10 mouse cellular contexts compared by ENCODE assay signal in genomic region chr7:99183751-99184150, GRCm38 (mm10). TPM values are rescaled to one million over a fixed set of nuclear protein-coding genes. Genes with fewer than 3 reads are reported as not detected.
DNase-seq lines count a peak whose midpoint lies in the region; ATAC-seq and TF ChIP-seq lines count a peak whose summit lies in the region.
"Had no signal": no experiment of that assay in that cellular context is flagged by ENCODE, and none has a peak within 500 bp of the region (broad histone marks: within the 10 kb centered on the region; RNA-seq: fewer than 3 reads in every experiment).

No protein-coding gene starts in this region.

- no peak overlapping the region for H3K9ac ChIP-seq in liver, adult 2 months (ENCODE audit: low read depth, low read length)
- no peak overlapping the region for H3K9ac ChIP-seq in midbrain, embryonic 14.5 days (replicated peaks; ENCODE audit: low read length)

- peak overlapping the region; percentile 96; the same call in 1 of the 2 replicates for H3K4me2 ChIP-seq in midbrain, embryonic 14.5 days (ENCODE audit: low read length)

- no peaks in the 10 kb centered on the region for H3K27me3 ChIP-seq in liver, adult 2 months (ENCODE audit: control insufficient read depth, insufficient read depth, low read length)
- peaks cover 15% of the 10 kb centered on the region; the same call in 1 of the 2 replicates for H3K27me3 ChIP-seq in midbrain, embryonic 14.5 days (ENCODE audit: control insufficient read depth, insufficient read depth, low read length)

- no peak for TF ChIP-seq POLR2A in liver, adult 2 months (IDR thresholded peaks at IDR 0.05; ENCODE audit: extremely low read depth, insufficient read depth, low read length)

- H3K27ac ChIP-seq in liver, adult 2 months (replicated peaks; ENCODE audit: insufficient read depth, low read depth, low read length): no peak overlapping the region
- peak overlapping the region; percentile 72 for H3K27ac ChIP-seq in brown adipose tissue, adult 24 weeks (replicated peaks; ENCODE audit: low read depth, low read length)
- no peak overlapping the region for H3K27ac ChIP-seq in midbrain, embryonic 14.5 days (replicated peaks; ENCODE audit: low read depth, low read length)

- no peaks in the 10 kb centered on the region for H3K36me3 ChIP-seq in liver, adult 2 months (ENCODE audit: control insufficient read depth, insufficient read depth, low read length)
- H3K36me3 ChIP-seq in midbrain, embryonic 14.5 days (ENCODE audit: control insufficient read depth, insufficient read depth, low read length): no peaks in the 10 kb centered on the region

- no peaks in the 10 kb centered on the region for H3K9me3 ChIP-seq in midbrain, embryonic 14.5 days (ENCODE audit: control insufficient read depth, low read length)

- peak; percentile 28 for DNase-seq in liver, adult 2 months (ENCODE audit: extremely low read depth, low read depth, low spot score)
- DNase-seq in liver: no peak
- DNase-seq in midbrain, embryonic 14.5 days: no peak
- no peak for DNase-seq in thymus, postnatal 4 days
- DNase-seq in right cerebral cortex, postnatal 36 days (ENCODE audit: low spot score in 2 of 2): no peak
- DNase-seq: adrenal gland, postnatal 10 days; heart, postnatal 4 days had no signal

- H3K4me3 ChIP-seq in liver, adult 2 months (ENCODE audit: insufficient read depth, low read depth, low read length): no peak overlapping the region
- peak overlapping the region; percentile 58 for H3K4me3 ChIP-seq in brown adipose tissue, adult 24 weeks (ENCODE audit: insufficient read depth, low read depth, low read length)
- H3K4me3 ChIP-seq in midbrain, embryonic 14.5 days (replicated peaks; ENCODE audit: low read depth, low read length): no peak overlapping the region

- peaks cover 29% of the 10 kb centered on the region; the same call in 1 of the 2 replicates for H3K79me2 ChIP-seq in liver, adult 2 months (ENCODE audit: control insufficient read depth, insufficient read depth, low read length)

- WGBS in liver, adult 2 months: 83% methylated on average over 6 of the region's 6 CpGs
- WGBS in midbrain, embryonic 14.5 days: 68% methylated on average over 6 of the region's 6 CpGs

- TF ChIP-seq CTCF in liver, adult 2 months (IDR thresholded peaks at IDR 0.05; ENCODE audit: low read depth, low read length): no peak

- H3K4me1 ChIP-seq in liver, adult 2 months (ENCODE audit: control insufficient read depth, insufficient read depth, low read length): peaks cover 7% of the 10 kb centered on the region
- peaks cover 11% of the 10 kb centered on the region for H3K4me1 ChIP-seq in brown adipose tissue, adult 24 weeks (ENCODE audit: control insufficient read depth, insufficient read depth, insufficient read length, low read length)
- H3K4me1 ChIP-seq in midbrain, embryonic 14.5 days (ENCODE audit: control insufficient read depth, insufficient read depth, low read length): peaks cover 6% of the 10 kb centered on the region; the same call in 1 of the 2 replicates

- ATAC-seq in hematopoietic stem cell, adult 5-6 weeks (replicated peaks in 1 of 2; ENCODE audit: insufficient read depth in 1 of 2, low FRiP score in 2 of 2, low TSS enrichment in 1 of 2, low read depth in 1 of 2, poor library complexity in 2 of 2, severe bottlenecking in 2 of 2): peak; percentile 39 to 43
- ATAC-seq in midbrain, embryonic 14.5 days (ENCODE audit: low FRiP score, low TSS enrichment): no peak

RNA-seq across cellular contexts. Expression of gene Dgat2, which starts 1.2 kb away (rescaled TPM):
- total RNA-seq in liver, adult 2 months (2014; rRNA removed): 464 and 499 TPM in 2 replicates
- polyA plus RNA-seq in liver, adult 2 months (2012; rRNA removed): 610 and 703 TPM in 2 replicates
- polyA plus RNA-seq in brown adipose tissue, adult 24 weeks (2012; ENCODE audit: insufficient read depth, insufficient read length, missing spikeins): 1,082 and 1,581 TPM in 2 replicates
- total RNA-seq in hematopoietic stem cell, adult 5-6 weeks (2017): 0.69 and 5.9 TPM in 2 replicates
- 15.1 and 16.6 TPM in 2 replicates for polyA plus RNA-seq in midbrain, embryonic 14.5 days (2014; fragmentation: Nextera tagmentation; extraction: Ambion mirVana)

RNA-seq across cellular contexts. Expression of gene Uvrag, which starts 42.8 kb away (rescaled TPM):
- 18.3 and 19.9 TPM in 2 replicates for total RNA-seq in liver, adult 2 months (2014; rRNA removed)
- 11.4 and 12.2 TPM in 2 replicates for polyA plus RNA-seq in liver, adult 2 months (2012; rRNA removed)
- polyA plus RNA-seq in brown adipose tissue, adult 24 weeks (2012; ENCODE audit: insufficient read depth, insufficient read length, missing spikeins): 11.5 and 12.4 TPM in 2 replicates
- total RNA-seq in hematopoietic stem cell, adult 5-6 weeks (2017): 34.4 and 39.3 TPM in 2 replicates
- 16.6 and 21.0 TPM in 2 replicates for polyA plus RNA-seq in midbrain, embryonic 14.5 days (2014; fragmentation: Nextera tagmentation; extraction: Ambion mirVana)

RNA-seq across cellular contexts. Expression of gene Mogat2, which starts 54.7 kb away (rescaled TPM):
- 0.20 and 0.74 TPM in 2 replicates for total RNA-seq in liver, adult 2 months (2014; rRNA removed)
- polyA plus RNA-seq in liver, adult 2 months (2012; rRNA removed): 0.22 and 0.34 TPM in 2 replicates
- 0.59 and 1.3 TPM in 2 replicates for polyA plus RNA-seq in brown adipose tissue, adult 24 weeks (2012; ENCODE audit: insufficient read depth, insufficient read length, missing spikeins)
- total RNA-seq in hematopoietic stem cell, adult 5-6 weeks (2017): 0.84 and 3.6 TPM in 2 replicates
- 1.4 and 2.1 TPM in 2 replicates for polyA plus RNA-seq in midbrain, embryonic 14.5 days (2014; fragmentation: Nextera tagmentation; extraction: Ambion mirVana)
- total RNA-seq: heart, postnatal 4 days; left cerebral cortex, postnatal 14 days had no signal

Comparison
In these comparisons a context has a peak if more than half of its experiments do, and no peak if none do; other contexts are left out.
1. RNA of gene Dgat2, which starts 1.2 kb away (polyA plus RNA-seq): 1,082 to 1,581 TPM in brown adipose tissue, adult 24 weeks and 610 to 703 TPM in liver, adult 2 months; 15.1 to 16.6 TPM in midbrain, embryonic 14.5 days; every median in the first group is over 10 times any median in the second.